Mouse (Mus musculus): Measurements from ENCODE around the gene Arid1a.
A peak's percentile ranks its signal among the peaks of the same experiment; 100 is the strongest.

Gene Arid1a

DNA sequence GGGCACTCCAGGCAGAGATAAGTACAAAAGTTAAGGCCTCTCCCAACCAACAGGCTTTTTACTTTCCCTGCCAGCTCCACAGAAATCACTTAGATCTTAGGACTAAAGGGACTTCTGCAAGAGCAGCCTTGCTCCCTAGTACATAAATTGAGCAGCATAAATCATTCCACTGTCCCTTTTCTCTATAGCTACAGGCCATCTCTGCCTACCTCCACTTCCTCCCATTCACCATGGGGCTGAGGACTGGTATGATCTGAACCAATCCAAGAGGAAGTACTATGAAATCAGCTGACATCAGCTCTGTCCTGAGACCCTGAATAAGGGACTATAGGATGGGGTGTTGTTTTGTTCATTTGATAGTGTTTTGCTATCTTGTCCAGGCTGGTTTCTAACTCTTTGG, 26.4 kb downstream of the Arid1a start:
- peak in 1 of 2 experiments; percentile 9 for DNase-seq

DNA sequence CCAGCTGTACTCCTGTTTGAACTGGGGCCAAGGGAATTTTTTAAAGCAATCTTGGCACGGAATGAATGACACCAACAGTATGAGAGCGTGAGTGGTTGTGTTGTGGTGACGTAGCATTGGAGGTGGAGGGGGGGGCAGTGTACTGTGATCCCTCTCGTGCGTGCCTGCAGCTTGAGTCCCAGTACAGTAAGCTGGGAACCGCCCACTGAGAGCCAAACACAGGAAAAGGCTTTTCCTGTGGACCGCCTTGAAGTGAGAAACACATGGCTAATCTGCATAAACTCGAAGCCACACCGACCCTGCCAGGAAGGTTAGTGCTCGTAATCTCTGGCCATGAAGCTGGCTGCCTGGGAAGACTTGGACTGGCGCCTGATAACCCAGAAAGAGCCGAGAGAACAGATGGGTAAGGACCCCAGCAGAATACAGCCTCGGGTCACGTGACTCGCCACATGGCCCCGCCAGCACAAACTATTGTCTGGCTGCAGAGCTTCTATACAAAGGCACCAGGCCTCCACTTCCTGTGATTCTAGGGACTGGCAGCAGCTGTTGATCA, 27.0 kb downstream of the Arid1a start:
- DNase-seq, result peak; percentile 61

DNA sequence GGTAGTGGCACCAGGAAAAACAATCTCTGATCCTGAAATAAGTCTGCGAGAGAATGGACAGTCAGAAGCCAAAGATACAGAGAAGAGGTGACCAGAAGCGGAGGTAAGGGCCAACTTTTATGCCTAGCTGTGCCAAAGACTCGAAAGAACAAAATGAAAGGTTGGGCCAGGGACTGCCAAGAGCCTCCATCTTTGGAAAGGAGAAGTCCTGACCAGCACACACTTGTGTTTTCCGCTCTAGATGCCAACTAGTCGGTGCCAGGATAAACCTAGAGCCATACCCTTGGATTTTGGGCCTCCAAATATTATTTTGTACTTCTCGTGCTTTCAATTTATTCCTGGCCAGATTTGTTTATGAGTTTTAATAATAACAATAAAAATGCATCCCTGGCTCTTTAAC, 27.6 kb downstream of the Arid1a start:
- DNase-seq, result no peak

DNA sequence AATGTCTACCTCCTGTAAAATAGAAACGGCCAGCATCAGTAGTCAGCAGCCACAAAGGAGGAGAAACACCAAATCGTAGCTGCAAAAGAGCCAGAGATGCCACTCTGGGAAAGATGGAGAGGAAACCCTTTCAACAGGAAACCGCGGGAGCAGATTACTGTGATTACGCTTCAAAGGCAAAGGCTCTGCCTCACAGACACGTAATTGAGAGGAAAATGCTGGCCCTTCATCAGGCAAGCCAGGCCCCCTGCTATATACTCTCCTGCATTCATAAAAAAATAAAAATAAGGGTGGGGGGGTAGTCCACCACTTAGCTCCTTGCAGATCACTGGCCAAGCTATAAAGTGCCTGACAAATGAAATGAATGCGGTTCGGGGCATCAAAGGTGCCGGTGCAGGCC, 28.3 kb downstream of the Arid1a start:
- no peak for DNase-seq

DNA sequence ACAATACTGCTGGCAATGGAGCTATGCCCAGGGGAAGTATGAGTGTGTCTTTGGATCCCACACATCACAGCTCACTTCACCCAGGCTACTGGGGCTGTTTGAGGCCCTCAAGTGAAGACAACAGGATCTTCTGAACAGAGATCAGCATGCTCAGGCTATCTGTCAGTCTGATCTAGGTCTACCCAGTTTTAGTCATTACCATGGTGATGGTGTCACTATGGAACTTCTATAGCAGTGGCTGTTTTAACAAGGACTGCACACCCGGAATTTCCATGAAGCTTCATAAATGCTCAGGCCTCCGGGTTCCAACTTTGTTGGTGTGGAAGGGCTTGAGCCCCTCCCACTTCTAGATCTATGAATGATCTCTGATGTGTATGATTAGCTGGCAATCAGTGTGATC, 30.9 kb downstream of the Arid1a start:
- no peak for DNase-seq

DNA sequence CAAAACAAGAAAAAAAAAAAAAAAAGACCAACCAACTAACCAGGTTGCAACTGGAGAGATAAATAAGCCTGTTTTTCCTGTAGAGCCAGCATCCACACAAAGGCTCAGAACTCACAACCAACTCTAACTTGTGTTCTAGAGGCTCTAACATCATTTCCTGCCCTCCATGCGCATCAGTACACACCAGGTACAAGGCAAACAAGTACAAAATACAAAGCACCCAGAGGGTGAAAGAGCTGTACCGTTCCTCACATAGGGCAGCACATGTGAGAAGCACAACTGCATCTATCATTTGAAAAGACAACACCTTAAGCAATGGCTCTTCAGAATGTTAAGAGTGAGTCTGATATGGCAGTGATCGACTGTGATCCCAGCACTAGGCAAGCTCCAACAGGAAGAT, 36.8 kb downstream of the Arid1a start:
- DNase-seq, result no peak

DNA sequence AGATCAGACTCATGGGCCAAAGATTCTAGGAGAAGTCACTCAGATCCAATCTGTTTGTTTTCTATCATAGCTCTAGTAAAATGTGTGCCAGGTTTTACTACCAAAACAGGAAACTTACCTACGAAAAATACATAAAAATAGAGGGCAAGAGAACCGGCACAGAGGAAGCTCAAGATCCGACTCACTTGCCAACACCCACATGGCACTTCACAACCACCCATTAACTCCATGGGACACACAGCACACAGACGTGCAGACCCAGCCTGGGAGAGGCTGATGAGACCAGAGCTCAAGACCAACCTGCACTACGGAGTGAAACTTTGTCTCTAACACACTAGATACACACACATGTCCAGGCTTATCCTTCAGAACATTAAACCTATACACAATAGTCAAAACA, 43.8 kb downstream of the Arid1a start:
- no peak for DNase-seq

DNA sequence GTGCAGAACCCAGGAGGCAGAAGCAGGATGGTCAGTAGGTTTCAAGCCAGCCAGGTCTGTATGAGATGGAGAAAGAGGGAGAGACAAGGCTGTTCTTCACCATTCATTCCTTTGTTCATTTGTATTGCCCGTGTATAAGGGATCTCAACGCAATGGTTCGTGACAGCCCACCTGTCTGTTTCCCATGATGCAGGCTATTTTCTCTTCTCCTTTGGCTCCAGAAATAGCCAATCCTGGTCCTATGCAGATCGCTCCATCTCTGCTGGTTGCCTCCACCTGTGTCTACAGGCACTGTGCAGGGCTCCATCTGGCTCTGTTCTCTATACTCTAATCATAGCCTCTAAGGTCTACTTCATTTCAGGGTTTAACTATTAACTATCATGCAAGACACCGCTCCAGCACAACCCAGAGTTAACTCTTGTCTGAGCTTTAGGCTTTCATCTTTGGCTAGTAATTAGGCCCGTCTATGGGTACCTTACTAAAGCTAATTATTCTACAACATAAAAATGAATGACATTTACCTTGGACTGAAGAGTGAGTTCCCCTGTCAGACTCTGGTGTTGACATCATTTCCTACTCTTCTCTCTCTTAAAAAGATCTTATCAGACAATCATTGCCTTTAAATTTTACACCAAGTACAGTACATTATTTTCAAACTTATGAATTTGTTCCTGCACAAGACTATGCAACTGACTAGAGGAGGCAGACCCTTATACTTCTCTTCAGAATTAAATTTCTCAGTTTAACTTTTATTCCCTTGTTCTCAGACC, 45.1 kb downstream of the Arid1a start:
- no peak for DNase-seq

DNA sequence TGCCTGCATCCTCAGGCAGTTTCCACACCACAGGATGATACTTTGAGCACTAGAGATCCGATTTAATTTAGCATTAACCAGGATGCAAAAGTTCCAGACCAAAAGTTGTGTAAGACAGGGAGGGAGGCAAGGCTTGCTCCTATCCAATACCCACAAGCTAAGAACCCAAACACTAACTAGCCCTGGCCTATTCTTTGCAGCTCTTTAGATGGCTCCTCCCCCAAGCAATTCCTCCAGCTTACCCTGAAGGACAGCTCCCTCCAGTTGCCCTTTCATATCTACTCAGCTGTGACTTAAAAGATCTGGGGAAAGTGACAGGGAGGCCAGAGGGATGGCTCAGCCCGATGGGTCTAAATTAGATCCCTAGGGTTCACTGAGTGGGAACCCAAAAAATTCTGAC, 47.2 kb downstream of the Arid1a start:
- no peak for DNase-seq

DNA sequence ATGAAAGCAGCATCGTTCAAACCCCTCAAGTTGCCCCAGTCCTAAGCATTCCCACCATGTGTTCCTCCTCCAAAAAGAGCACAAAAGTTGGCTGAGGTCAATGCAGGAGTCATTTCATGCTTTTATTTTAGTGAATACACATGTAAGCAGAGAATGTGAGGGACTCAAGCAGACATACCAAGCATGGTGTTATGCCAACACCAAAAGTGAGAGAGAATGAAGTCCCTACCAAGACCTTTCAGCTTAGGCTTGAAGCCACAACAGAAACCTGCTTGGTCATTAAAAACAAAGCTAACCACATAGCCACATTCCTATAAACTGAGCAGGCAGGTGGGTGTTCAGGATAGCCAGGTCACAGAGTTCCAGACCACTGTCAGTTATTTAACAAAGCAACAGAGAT, 49.1 kb downstream of the Arid1a start:
- no peak for DNase-seq

DNA sequence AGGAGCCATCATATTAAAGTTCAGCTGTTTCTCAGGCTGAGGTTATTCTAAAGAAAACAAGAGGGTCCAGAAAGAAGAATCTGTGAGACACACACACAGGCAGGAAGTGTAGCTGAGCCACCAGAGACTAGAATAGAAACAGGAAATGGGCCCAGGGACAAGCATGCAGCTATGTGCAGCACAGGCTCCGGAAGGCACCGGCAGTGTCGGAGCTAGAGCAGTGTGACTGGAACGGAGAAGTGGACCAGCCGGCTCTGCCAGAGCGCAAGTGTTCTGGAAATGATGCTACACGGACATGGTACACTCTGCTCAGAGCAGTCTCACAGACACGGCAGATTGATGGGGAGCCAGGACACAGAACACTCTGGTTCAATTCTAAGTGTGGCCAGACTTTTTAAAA, 49.6 kb downstream of the Arid1a start:
- peak; percentile 81 to 85 for DNase-seq

DNA sequence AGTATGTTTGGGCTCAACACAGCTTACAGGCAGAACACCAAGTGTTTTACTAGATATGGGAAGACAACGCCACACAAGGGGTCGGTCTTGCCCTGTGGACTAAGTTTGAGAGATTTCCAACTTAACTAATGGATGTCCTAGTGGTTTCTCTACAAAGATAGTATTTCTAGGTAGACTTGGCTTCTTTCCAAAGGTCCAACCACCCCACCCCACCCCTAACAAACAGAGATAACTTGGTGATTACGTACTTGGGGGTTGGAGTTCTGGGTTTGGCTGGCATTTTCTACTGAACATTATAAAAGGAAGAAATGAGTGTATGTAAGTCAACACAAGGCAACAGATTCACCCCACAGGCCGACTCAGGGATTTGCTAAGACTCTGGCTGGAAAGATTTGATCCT, 51.5 kb downstream of the Arid1a start:
- no peak for DNase-seq

DNA sequence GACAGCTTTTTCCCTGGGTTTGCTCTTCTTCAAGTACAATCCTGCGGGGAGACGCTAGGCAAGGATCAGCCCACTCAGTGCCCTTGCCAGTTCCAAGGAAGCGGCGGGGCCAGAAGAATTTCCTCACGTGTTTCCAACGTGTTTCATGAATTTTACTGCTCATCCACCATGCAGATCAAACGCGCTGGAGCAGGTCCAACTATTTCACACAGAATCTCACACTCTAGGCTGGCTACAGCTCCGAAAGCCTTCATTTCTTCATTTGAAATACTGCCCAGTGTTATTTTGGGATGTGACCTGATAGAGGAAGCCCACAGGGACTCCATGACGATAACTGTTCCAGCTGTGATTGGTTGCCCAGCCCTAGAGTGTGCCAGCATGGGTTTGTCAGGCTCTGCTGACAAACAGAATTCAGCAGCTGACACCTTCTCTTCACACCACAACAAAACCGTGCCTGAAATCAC, 55.6 kb downstream of the Arid1a start:
- DNase-seq, result no peak

DNA sequence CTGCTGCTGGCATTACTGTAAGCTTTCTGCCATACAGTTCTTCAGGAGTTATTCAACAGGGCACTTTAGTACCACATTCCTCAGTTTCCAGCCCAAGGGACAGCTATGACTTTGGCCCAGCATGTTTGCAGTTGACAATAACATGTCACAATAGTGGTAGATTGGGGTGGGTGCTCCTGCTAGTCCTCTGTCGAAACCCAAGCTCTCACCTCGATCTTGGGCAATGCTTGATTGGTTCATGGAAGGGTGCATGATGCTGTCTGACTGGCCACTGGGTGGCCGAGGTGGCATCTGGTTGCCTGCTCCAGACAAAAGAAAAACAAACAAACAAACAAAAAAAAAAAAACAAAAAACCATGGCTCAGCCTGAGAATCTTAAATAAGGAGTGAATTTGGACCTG, 61.2 kb downstream of the Arid1a start:
- no peak for DNase-seq

DNA sequence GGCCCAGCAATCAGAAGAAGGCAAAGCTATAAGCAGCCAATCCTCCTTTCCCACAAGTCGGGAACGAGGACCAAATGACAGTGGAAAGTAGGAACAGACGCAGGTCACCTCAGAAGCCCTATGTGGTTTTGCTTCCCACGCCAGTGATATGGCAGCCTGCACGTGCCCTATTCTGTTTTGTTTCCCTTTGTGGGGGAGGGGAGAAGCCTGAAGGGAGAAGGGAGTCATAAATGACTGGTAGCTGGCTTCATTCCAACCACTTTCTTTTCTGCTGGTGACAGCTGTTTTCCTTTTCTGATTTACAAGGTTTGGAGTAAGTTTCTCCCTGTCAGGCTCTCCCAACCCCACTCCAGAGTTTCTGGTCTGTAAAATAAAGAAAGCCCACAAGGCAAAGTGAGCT, 66.3 kb downstream of the Arid1a start:
- no peak for DNase-seq

DNA sequence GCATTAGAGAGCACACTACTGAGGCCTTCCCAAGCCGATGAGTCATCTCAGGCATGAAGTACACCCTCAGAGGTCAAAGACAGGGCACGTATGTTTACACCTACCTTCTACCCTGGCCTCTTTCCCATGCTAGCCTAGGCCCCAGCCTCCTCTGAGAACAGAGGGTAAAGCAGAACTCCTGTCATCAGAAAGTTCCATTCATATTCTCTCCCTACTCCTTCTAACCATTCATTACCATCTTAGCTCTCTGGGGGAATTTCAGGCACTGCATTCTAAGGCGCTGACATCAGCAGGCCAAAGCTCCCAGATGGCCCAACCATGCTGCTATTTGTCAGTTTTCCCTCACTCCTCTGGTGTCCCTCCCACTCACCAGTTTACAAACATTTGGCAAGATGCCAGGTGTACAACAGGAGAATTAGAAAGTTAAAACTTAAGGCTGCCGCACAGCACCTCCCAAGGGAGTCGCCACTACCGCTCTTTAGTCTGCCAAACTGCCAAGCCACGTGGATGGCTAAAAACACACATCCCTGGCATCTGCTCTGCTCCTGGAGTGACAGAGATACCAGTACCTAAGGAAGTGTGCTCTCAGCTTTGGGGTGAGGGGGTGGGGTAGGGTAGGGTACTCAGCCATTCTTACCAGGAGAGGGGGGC, 68.0 kb downstream of the Arid1a start:
- no peak for DNase-seq

DNA sequence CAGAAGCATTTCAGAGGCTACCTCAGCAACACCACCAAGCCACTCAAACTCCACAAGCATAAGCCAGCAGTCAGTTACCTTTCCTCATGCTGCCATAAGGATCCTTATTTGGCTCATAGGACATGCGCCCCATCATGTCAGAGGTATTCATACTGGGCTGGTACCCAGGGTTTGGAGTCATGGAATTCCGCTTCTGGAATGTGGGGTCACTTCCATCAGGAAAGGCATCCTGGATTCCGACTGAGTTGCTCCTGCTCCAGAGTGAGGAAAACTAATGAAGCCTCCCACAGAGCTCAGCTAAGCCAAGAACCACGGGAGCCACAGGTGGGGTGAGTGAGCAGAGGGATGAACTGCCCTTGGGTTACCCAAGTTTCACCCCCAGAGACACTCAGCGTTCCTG, 69.4 kb downstream of the Arid1a start:
- no peak for DNase-seq

DNA sequence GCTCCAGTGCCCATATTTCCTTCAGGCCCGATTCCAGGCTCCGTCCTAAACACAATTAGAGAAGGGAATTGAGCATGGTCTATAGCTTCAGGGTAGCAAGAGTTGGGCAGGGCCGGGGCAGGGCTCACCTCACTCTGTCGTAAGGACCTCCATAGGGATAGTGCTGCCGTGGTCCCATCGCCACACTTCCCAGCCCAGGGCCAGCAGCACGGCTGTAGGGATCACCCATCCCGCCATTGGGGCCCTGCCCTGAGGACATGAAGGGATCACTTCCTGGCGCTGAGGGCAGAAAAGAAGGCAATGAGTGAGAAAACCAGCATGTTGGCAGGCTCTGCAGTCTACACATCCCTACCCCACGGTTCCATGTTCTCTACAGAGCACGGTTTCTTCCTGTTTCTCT, 70.1 kb downstream of the Arid1a start:
- DNase-seq, result no peak

DNA sequence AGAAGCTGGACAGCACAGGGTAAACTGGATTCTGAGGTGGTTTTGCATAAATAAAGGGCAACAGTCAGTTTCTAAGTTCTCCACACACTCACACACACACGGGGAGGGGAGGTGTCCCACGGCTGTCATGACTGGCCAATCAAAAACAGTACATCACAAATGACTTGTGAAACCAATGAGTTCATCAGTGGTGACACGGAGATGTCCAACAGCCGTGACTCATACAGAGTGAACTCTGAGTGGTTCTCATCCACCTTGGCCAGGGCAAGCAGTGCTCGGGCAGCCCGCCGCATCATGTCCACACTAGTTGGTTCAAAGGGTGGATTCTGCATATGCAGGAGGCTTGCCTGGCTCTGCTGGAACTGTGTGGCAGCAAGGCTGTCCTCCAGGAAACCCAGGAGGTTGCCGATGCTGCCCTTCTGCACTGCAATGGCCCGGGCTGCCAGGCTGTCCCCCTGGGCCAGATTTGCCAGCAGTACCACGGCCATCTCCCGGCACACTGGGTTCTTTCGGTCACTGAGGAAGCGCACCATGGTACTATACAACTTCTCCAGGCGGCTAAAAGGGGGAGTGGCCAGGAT, 76.3 kb downstream of the Arid1a start:
- peak; percentile 40 to 46 for DNase-seq

DNA sequence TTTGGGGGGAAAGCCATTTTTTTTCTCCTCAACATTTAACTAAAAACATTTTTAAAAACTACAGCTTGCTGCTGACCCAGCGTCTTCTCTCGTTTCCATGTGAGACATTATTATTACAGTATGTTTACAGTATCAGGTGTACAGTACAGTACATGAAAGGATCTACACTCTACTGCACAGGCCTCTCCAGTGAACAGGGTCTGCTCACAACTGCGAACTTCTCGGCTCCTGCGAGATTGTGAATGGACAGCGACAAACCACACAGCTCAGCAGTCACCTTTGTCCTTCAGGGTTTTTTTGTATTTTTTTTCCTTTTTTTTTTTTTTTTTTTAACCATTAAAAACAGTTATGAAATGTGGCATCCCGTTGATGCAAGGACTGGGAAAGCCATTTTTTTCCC, 76.9 kb downstream of the Arid1a start:
- peak; percentile 50 to 57 for DNase-seq

DNA sequence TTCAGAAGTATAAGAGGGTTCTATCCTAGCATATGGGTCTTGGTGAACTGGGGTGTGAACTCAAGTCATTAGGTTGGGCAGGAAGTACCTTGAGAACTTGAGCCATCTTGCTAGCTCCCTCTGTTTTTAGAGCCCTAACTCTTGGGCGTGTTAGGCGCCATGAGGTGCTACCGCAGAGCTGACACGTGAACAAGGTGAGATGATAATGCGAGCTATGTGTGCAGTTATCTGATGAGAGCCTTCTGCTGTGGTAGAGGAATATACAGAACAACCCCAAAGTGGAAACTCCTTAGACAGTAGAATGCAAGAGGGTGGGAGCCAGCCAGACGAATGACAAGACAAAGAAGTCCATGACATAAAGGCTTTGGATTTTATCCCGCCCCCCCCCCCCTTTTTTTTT, 79.3 kb downstream of the Arid1a start:
- no peak for DNase-seq

DNA sequence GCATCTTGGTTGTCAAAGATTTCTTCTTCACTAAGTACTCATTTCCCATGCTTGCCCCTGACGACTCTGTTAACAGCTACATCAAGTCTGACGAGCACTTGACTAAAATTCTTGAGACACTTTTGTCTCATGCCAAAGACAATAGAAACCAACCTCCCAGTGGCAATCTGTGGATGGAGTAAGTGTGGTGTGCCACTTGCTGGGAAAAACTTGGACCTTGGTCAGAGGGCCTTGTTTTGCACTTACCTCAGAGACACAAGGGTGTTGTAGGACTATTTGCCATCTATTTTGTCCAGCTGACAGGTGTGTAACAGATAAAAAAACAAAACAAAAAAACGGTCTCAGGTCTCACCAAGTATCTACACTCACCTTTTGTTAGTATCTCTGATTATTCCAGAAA, 80.4 kb downstream of the Arid1a start:
- DNase-seq, result no peak

DNA sequence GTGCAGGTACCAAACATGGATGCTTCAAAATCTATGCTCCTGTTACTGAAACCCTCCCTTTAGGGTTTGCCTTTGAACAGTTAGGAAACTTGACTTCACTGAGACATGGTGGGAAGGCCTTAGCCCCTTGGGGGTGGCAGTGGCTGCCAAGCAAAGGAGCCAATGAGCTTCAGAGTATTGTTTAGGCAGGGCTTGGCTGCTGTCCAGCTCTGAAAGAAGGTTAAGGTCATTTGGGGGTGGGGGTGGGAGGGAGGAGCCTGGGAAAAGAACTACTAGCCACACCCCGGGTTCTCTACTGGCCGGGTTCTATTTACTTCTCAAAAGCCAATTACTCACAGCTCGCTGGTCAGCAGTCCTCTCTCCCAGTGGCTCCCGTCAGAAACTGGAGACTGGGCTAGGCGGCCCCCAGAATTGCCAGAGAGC, 81.0 kb downstream of the Arid1a start:
- no peak for DNase-seq

DNA sequence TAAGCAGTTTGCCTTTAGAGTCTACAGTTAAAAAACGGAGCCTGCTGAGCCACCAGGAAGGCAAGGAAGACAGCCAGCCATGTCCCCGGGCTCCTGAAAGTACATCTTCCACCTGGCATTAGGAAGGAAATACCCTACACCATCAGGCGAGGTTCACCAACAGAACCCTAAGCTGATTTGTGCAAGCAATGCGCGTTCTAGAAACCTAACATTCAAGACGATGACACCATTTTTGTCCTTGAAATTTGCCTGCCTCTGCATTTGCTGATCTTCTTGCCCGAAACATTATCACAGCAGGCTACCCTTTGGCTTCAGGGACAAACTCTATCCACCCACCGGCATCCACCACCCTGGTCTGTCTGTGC, 82.3 kb downstream of the Arid1a start:
- DNase-seq, result no peak

Data from B cell, adult 2 months (primary cell).